Mouse (Mus musculus) embryonic facial prominence, embryonic 15.5 days (tissue): ENCODE results near the gene AU021092. TPM values are rescaled to one million over a fixed set of nuclear protein-coding genes. Genes with fewer than 3 reads are reported as not detected.
"Not testable (repeated sequence)": the region's sequence is repeated elsewhere in the genome, so short reads cannot be mapped to it uniquely, and the experiment has no call there.

Experiments used
- ATAC-seq: fragments of 200-750 bp; cut with Nextera tagmentation; 2 replicates; pipeline ENCODE4 v1.8.0; 2017; ENCODE audit warnings: low read depth, moderate TSS enrichment; ENCODE audit not compliant: insufficient number of reproducible peaks, low FRiP score, low TSS enrichment
- H3K27ac ChIP-seq: fragments of 300-500 bp; sonication (generic); replicated peaks from 2 replicates; pipeline ENCODE4 v1.5.1; 2015; ENCODE audit warnings: mild to moderate bottlenecking, inconsistent platforms
- H3K27me3 ChIP-seq: fragments of 300-500 bp; sonication (generic); 2 replicates; pipeline ENCODE4 v1.6.1; 2015; ENCODE audit warnings: inconsistent platforms
- H3K36me3 ChIP-seq: fragments of 300-500 bp; sonication (generic); 2 replicates; pipeline ENCODE4 v1.6.1; 2015; ENCODE audit warnings: mild to moderate bottlenecking, inconsistent platforms
- H3K4me1 ChIP-seq: fragments of 300-500 bp; sonication (generic); 2 replicates; pipeline ENCODE4 v1.6.1; 2015; ENCODE audit warnings: inconsistent platforms
- H3K4me2 ChIP-seq: fragments of 300-500 bp; sonication (generic); replicated peaks from 2 replicates; pipeline ENCODE4 v1.6.1; 2015; ENCODE audit warnings: mild to moderate bottlenecking, inconsistent platforms
- H3K4me3 ChIP-seq: fragments of 300-500 bp; sonication (generic); replicated peaks from 2 replicates; pipeline ENCODE4 v1.5.1; 2015; ENCODE audit warnings: mild to moderate bottlenecking, inconsistent platforms
- H3K9ac ChIP-seq: fragments of 300-500 bp; sonication (generic); 2 replicates; pipeline ENCODE4 v1.6.1; 2015; ENCODE audit warnings: inconsistent platforms
- H3K9me3 ChIP-seq: fragments of 300-500 bp; sonication (generic); replicated peaks from 2 replicates; pipeline ENCODE4 v1.6.1; 2016; ENCODE audit warnings: inconsistent platforms
- WGBS: fragments of 180-500 bp; shearing (Covaris S2); methylation state at CpG from one replicate; pipeline ENCODE4 v1.1.7; 2015; 5-methylcytosine and 5-hydroxymethylcytosine counted together
- polyA plus RNA-seq: library from polyadenylated mRNA; unstranded; fragments of >200 nt; fragmentation: Nextera tagmentation; extraction: Ambion mirVana; gene quantifications from 2 replicates; pipeline ENCODE4 v1.2.1, GENCODE M21; 2015

The AU021092 gene
- polyA plus RNA-seq, 1 experiment from 2014 or later: 12.0 TPM

- ATAC-seq: no peak
- WGBS: 89% methylated on average over 4 of the region's 4 CpGs
- peaks cover 69% of the 10 kb centered on the region for H3K36me3 ChIP-seq
- no peaks in the 10 kb centered on the region for H3K27me3 ChIP-seq
- H3K9me3 ChIP-seq: no peaks in the 10 kb centered on the region
- H3K4me1 ChIP-seq: no peaks in the 10 kb centered on the region
- H3K4me3 ChIP-seq: no peak overlapping the region
- H3K27ac ChIP-seq: no peak overlapping the region
- H3K9ac ChIP-seq: no peak overlapping the region
- H3K4me2 ChIP-seq: no peak overlapping the region
Measured at GRCm38 (mm10) chr16:5242355-5242754, 20.3 kb upstream of the AU021092 start.

GRCm38 (mm10) chr16:5233418-5234313 is 11.6 kb upstream of the AU021092 start, which contains the start of gene Alg1:
Gene Alg1, plus strand, starts transcription at chr16:5233621.
- Histone ChIP-seq H3K9me3 (no peaks in the 10 kb centered on the region), H3K4me2 (peak within 1 kb of the TSS; percentile 82), H3K9ac (peak within 1 kb of the TSS; percentile 43), H3K4me3 (peak within 1 kb of the TSS; percentile 91), H3K36me3 (no peaks in the 10 kb centered on the region), H3K4me1 (peaks cover 10% of the 10 kb centered on the region), H3K27ac (peak within 1 kb of the TSS; percentile 71; the same call in 1 of the 2 replicates), H3K27me3 (no peaks in the 10 kb centered on the region)
- peak; percentile 94 for ATAC-seq
- 1% methylated on average over 47 of the region's 47 CpGs for WGBS

- H3K4me3 ChIP-seq: peak overlapping the region; percentile 91
- no peaks in the 10 kb centered on the region for H3K36me3 ChIP-seq
- no peaks in the 10 kb centered on the region for H3K27me3 ChIP-seq
- H3K9me3 ChIP-seq: no peaks in the 10 kb centered on the region
- ATAC-seq: 0 out of 2 replicates have a peak, but pooled peaks have one; percentile 12
- H3K9ac ChIP-seq: no peak overlapping the region
- peaks cover 10% of the 10 kb centered on the region for H3K4me1 ChIP-seq
- peak overlapping the region; percentile 82 for H3K4me2 ChIP-seq
- WGBS: 67% methylated on average over 4 of the region's 4 CpGs
- H3K27ac ChIP-seq: no peak overlapping the region
Measured at GRCm38 (mm10) chr16:5232982-5233381, 10.9 kb upstream of the AU021092 start.

- not testable (repeated sequence) for H3K36me3 ChIP-seq, H3K27me3 ChIP-seq, ATAC-seq, H3K9me3 ChIP-seq, H3K9ac ChIP-seq, H3K4me1 ChIP-seq, H3K27ac ChIP-seq, H3K4me3 ChIP-seq, H3K4me2 ChIP-seq
- 82% methylated on average over 3 of the region's 3 CpGs for WGBS
Measured at GRCm38 (mm10) chr16:5228103-5228502, 6.0 kb upstream of the AU021092 start.

- not testable (repeated sequence) for H3K27me3 ChIP-seq, H3K4me1 ChIP-seq, H3K27ac ChIP-seq, H3K4me2 ChIP-seq, H3K9me3 ChIP-seq, H3K9ac ChIP-seq, H3K4me3 ChIP-seq, ATAC-seq, H3K36me3 ChIP-seq
- 87% methylated on average over 19 of the region's 19 CpGs for WGBS
Measured at GRCm38 (mm10) chr16:5227501-5227900, 5.4 kb upstream of the AU021092 start.

DNA sequence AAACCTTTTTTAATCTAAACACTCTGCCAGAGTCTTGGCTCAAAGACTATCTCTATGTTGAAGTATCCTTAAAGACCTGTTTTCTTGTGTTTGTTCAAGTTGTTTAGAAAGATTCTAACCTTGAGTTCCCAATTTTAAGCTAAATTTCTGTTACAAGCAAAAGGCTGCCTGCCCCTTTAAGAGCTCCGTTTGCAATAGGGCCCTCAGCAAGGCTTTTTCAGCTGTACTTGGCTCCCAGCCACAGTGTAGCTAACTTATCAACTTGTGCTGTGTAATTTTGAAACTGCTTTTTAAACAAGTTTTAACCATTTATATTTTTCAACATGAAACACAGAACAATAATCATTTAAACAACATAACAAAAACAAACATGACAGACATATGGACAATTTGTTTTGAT is 4.4 kb upstream of the AU021092 start:
- not testable (repeated sequence) for H3K4me3 ChIP-seq, H3K9me3 ChIP-seq, ATAC-seq, H3K9ac ChIP-seq, H3K27ac ChIP-seq, H3K27me3 ChIP-seq, H3K4me2 ChIP-seq, H3K4me1 ChIP-seq, H3K36me3 ChIP-seq
- 0% methylated on average over 1 of the region's 1 CpGs for WGBS

- no peak overlapping the region for H3K4me3 ChIP-seq
- no peaks in the 10 kb centered on the region for H3K36me3 ChIP-seq
- no peak overlapping the region for H3K9ac ChIP-seq
- no peaks in the 10 kb centered on the region for H3K4me1 ChIP-seq
- H3K27me3 ChIP-seq: no peaks in the 10 kb centered on the region; the same call in 1 of the 2 replicates
- no peak overlapping the region for H3K27ac ChIP-seq
- WGBS: 48% methylated on average over 4 of the region's 4 CpGs
- no peak overlapping the region for H3K4me2 ChIP-seq
- ATAC-seq: no peak
- no peaks in the 10 kb centered on the region for H3K9me3 ChIP-seq
Measured at GRCm38 (mm10) chr16:5221403-5221802, 696 bp downstream of the AU021092 start.

DNA sequence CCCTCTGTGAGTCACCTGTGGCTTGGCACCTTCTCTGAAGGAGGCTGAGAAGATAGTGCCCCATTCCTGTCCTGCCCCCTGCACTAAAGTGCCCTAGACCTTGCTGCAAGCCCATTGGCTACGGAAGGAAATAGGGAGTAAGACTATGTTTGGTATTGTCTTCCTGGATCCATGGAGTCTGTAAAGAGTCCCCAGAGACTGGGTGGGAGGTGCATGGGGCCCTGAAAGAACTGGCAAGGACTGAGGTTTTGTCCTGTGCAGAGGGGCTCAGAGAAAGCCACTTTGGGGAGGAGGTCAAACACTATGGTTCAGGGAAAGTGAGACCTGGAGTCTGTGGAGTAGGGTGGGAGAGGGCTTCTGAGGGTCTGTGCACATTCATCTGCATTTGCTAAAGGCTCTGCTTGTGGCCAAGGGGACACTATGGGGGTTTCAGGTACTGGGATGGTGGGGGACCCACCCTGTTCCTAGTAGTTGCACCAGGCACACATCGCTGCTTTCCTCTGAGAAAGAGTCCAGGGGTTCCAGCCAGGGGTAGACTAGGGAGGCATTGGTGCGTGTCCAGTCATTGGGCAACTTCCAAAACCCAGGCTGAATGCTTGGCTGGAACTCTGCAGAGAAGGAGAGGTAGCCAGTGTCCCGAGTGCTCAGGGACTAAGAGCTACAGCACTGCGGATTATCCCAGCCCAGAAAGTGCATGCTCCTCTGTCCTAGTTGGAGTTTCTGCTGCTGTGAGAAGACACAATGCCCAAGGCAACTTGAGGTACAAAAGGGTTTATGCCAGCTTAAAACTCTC is 4.6 kb downstream of the AU021092 start:
- Histone ChIP-seq H3K4me3 (no peak overlapping the region), H3K4me1 (no peaks in the 10 kb centered on the region), H3K27ac (no peak overlapping the region), H3K36me3 (no peaks in the 10 kb centered on the region), H3K27me3 (no peaks in the 10 kb centered on the region; the same call in 1 of the 2 replicates), H3K9me3 (no peaks in the 10 kb centered on the region), H3K9ac (no peak overlapping the region), H3K4me2 (no peak overlapping the region)
- ATAC-seq: no peak
- WGBS: 64% methylated on average over 5 of the region's 5 CpGs

- H3K4me1 ChIP-seq: no peaks in the 10 kb centered on the region
- H3K9ac ChIP-seq: no peak overlapping the region
- no peaks in the 10 kb centered on the region for H3K36me3 ChIP-seq
- no peak overlapping the region for H3K4me2 ChIP-seq
- H3K27me3 ChIP-seq: no peaks in the 10 kb centered on the region; the same call in 1 of the 2 replicates
- ATAC-seq: no peak
- no peak overlapping the region for H3K4me3 ChIP-seq
- no peaks in the 10 kb centered on the region for H3K9me3 ChIP-seq
- 56% methylated on average over 6 of the region's 6 CpGs for WGBS
- H3K27ac ChIP-seq: no peak overlapping the region
Measured at GRCm38 (mm10) chr16:5216686-5217085, 5.4 kb downstream of the AU021092 start.

GRCm38 (mm10) chr16:5214126-5214525 is 8.0 kb downstream of the AU021092 start:
- no peak for ATAC-seq
- H3K4me1 ChIP-seq: no peaks in the 10 kb centered on the region

DNA sequence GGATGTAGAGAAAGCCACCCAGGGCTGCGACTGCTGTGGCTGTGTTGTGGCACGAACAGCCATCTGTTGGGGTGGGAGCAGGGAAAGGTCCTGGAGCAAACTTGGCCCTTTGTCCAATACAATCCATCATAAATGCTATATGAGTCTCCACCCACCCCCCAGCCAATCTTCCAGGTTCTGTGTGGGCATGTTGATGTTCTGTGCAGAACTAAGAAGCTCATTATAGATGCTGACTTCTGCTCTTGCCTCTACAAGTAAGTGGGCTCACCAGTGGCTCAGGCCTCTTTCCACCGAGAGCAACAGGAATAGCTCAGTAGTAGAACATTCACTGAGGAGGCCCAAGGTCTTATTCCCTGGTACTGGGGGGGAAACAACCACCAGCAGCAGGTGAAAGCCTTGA is 9.9 kb downstream of the AU021092 start:
- Histone ChIP-seq H3K9ac (no peak overlapping the region), H3K36me3 (no peaks in the 10 kb centered on the region), H3K9me3 (no peaks in the 10 kb centered on the region), H3K4me3 (no peak overlapping the region), H3K27ac (no peak overlapping the region), H3K27me3 (peaks cover 7% of the 10 kb centered on the region; the same call in 1 of the 2 replicates), H3K4me1 (no peaks in the 10 kb centered on the region), H3K4me2 (no peak overlapping the region)
- 76% methylated on average over 3 of the region's 3 CpGs for WGBS
- no peak for ATAC-seq

More at GRCm38 (mm10) chr16:5214126-5214525, 8.0 kb downstream of the AU021092 start:
- 88% methylated on average over 2 of the region's 2 CpGs for WGBS
- H3K36me3 ChIP-seq: no peaks in the 10 kb centered on the region
- H3K9ac ChIP-seq: no peak overlapping the region
- H3K4me2 ChIP-seq: no peak overlapping the region
- peaks cover 7% of the 10 kb centered on the region; the same call in 1 of the 2 replicates for H3K27me3 ChIP-seq
- H3K27ac ChIP-seq: no peak overlapping the region
- H3K9me3 ChIP-seq: no peaks in the 10 kb centered on the region
- no peak overlapping the region for H3K4me3 ChIP-seq
